Comparison of ENCODE assay signal across 18 mouse cellular contexts in genomic region chr1:73995063-73995810, GRCm38 (mm10).
DNase-seq lines count a peak whose midpoint lies in the region; ATAC-seq and TF ChIP-seq lines count a peak whose summit lies in the region.
"Had no signal": no experiment of that assay in that cellular context is flagged by ENCODE, and none has a peak within 500 bp of the region (broad histone marks: within the 10 kb centered on the region; RNA-seq: fewer than 3 reads in every experiment).

No protein-coding gene starts in this region.

- intact Hi-C loops in heart, postnatal 10 days (cut with DNase I): loop anchor here (5.0 to 10.0 kb wide), 2 partner anchors 132 to 200 kb away; partner anchors contain the start of genes Cxcr1 and Rufy4

- H3K9ac ChIP-seq in heart, embryonic 12.5 days: peak overlapping the region; percentile 35; the same call in 1 of the 2 replicates
- H3K9ac ChIP-seq in lung, postnatal 0 days (replicated peaks; ENCODE audit: low read depth): peak overlapping the region; percentile 46
- H3K9ac ChIP-seq: hindbrain, embryonic 13.5 days; liver, embryonic 15.5 days; midbrain, embryonic 12.5 days had no signal

- no peak overlapping the region for H3K4me3 ChIP-seq in heart, embryonic 12.5 days
- peak overlapping the region; percentile 24 for H3K4me3 ChIP-seq in lung, postnatal 0 days (ENCODE audit: low read depth, low read length)
- H3K4me3 ChIP-seq: hindbrain, embryonic 13.5 days; liver, embryonic 15.5 days; midbrain, embryonic 12.5 days; myocyte had no signal

- ATAC-seq in heart, embryonic 12.5 days (ENCODE audit: insufficient number of reproducible peaks, low FRiP score): no peak
- no peak for ATAC-seq in lung, postnatal 0 days
- ATAC-seq: activated CD4-positive, CD25-positive, alpha-beta regulatory T cell, adult 4 months; forebrain, embryonic 14.5 days; intestine, embryonic 16.5 days had no signal

- 64% methylated on average over 13 of the region's 13 CpGs for WGBS in heart, embryonic 12.5 days
- WGBS in lung, postnatal 0 days: 73% methylated on average over 13 of the region's 13 CpGs

- H3K4me1 ChIP-seq in heart, embryonic 12.5 days (replicated peaks): peaks cover 68% of the 10 kb centered on the region
- peaks cover 17% of the 10 kb centered on the region for H3K4me1 ChIP-seq in lung, postnatal 0 days (ENCODE audit: insufficient read depth, low read depth, low read length)

- H3K27me3 ChIP-seq in heart, embryonic 12.5 days (replicated peaks): no peaks in the 10 kb centered on the region
- no peaks in the 10 kb centered on the region for H3K27me3 ChIP-seq in lung, postnatal 0 days (replicated peaks; ENCODE audit: insufficient read depth, low read length)
- H3K27me3 ChIP-seq: hindbrain, embryonic 13.5 days; liver, embryonic 15.5 days; midbrain, embryonic 12.5 days had no signal

- no peak for DNase-seq in heart, postnatal 10 days
- no peak for DNase-seq in lung, postnatal 0 days (ENCODE audit: low spot score)
- DNase-seq in lung, postnatal 25 days (ENCODE audit: low spot score): no peak
- peak; percentile 81 for DNase-seq in kidney, postnatal 10 days
- DNase-seq in right cerebral cortex, postnatal 36 days (ENCODE audit: low spot score in 2 of 2): no peak
- no peak for DNase-seq in spleen, postnatal 36 days (ENCODE audit: low spot score in 2 of 2)
- DNase-seq: cerebellum, adult 8-10 months; left cerebral cortex, postnatal 4 days; right cerebral cortex, adult 18-20 months; thymus, adult 18-20 months had no signal

- H3K9me3 ChIP-seq in heart, embryonic 12.5 days (replicated peaks): no peaks in the 10 kb centered on the region
- H3K9me3 ChIP-seq in lung, postnatal 0 days (ENCODE audit: low read length): no peaks in the 10 kb centered on the region
- H3K9me3 ChIP-seq: hindbrain, embryonic 13.5 days; liver, embryonic 15.5 days; midbrain, embryonic 12.5 days had no signal

- no peak for TF ChIP-seq EP300 in lung, postnatal 0 days (IDR thresholded peaks at IDR 0.05)

- H3K4me2 ChIP-seq in heart, embryonic 12.5 days: no peak overlapping the region
- peak overlapping the region; percentile 46 for H3K4me2 ChIP-seq in lung, postnatal 0 days (replicated peaks; ENCODE audit: low read depth, low read length)
- H3K4me2 ChIP-seq: hindbrain, embryonic 13.5 days; liver, embryonic 15.5 days; midbrain, embryonic 12.5 days had no signal

- peaks cover 69% of the 10 kb centered on the region for H3K36me3 ChIP-seq in heart, embryonic 12.5 days
- peaks cover 41% of the 10 kb centered on the region for H3K36me3 ChIP-seq in lung, postnatal 0 days (ENCODE audit: insufficient read depth, low read length)
- H3K36me3 ChIP-seq: hindbrain, embryonic 13.5 days; midbrain, embryonic 12.5 days had no signal

- no peak overlapping the region for H3K27ac ChIP-seq in heart, embryonic 12.5 days (ENCODE audit: poor library complexity, severe bottlenecking)
- peak overlapping the region; percentile 95 for H3K27ac ChIP-seq in lung, postnatal 0 days (ENCODE audit: low read length)
- H3K27ac ChIP-seq: hindbrain, embryonic 13.5 days; liver, embryonic 15.5 days; midbrain, embryonic 12.5 days had no signal

- TF ChIP-seq CTCF in lung, postnatal 0 days (IDR thresholded peaks at IDR 0.05): no peak
